Mouse (Mus musculus) midbrain, postnatal 0 days (tissue): ENCODE measurements at regions not wholly inside any gene's neighbourhood (a gene's known extent, or its start where the extent isn't known, plus 50 kb on each side); places are given as distances from the start of the nearest gene placed in this dataset.
"Not testable (repeated sequence)": the region's sequence is repeated elsewhere in the genome, so short reads cannot be mapped to it uniquely, and the experiment has no call there.

Source experiments
- ATAC-seq: fragments of 200-750 bp; cut with Nextera tagmentation; 2 replicates; pipeline ENCODE4 v1.8.0; 2017; ENCODE audit warnings: moderate number of reproducible peaks, mild to moderate bottlenecking, moderate TSS enrichment, moderate library complexity; ENCODE audit not compliant: low FRiP score
- DNase-seq: peaks from one replicate; pipeline ENCODE4 v3.0.0-alpha.2; 2015; ENCODE audit warnings: low spot score
- H3K27ac ChIP-seq: fragments of 300-500 bp; sonication (generic); 2 replicates; pipeline ENCODE4 v1.5.1; 2014; ENCODE audit warnings: low read depth, mild to moderate bottlenecking, low read length, mixed read lengths
- H3K27me3 ChIP-seq: fragments of 300-500 bp; sonication (generic); 2 replicates; pipeline ENCODE4 v1.6.1; 2014; ENCODE audit warnings: low read length, control low read depth, mixed read lengths; ENCODE audit not compliant: insufficient read depth
- H3K36me3 ChIP-seq: fragments of 300-500 bp; sonication (generic); 2 replicates; pipeline ENCODE4 v1.6.1; 2014; ENCODE audit warnings: low read length, control low read depth, mixed read lengths; ENCODE audit not compliant: insufficient read depth
- H3K4me1 ChIP-seq: fragments of 300-500 bp; sonication (generic); 2 replicates; pipeline ENCODE4 v1.6.1; 2014; ENCODE audit warnings: mild to moderate bottlenecking, control low read depth, antibody characterized with exemption, low read length, mixed read lengths; ENCODE audit not compliant: insufficient read depth
- H3K4me2 ChIP-seq: fragments of 300-500 bp; sonication (generic); 2 replicates; pipeline ENCODE4 v1.6.1; 2014; ENCODE audit warnings: low read depth, mild to moderate bottlenecking, low read length, mixed read lengths; ENCODE audit not compliant: poor library complexity, severe bottlenecking
- H3K4me3 ChIP-seq: fragments of 300-500 bp; sonication (generic); 2 replicates; pipeline ENCODE4 v1.5.1; 2014; ENCODE audit warnings: low read depth, mild to moderate bottlenecking, low read length, moderate library complexity
- H3K9ac ChIP-seq: fragments of 300-500 bp; sonication (generic); replicated peaks from 2 replicates; pipeline ENCODE4 v1.6.1; 2014; ENCODE audit warnings: mild to moderate bottlenecking, low read length, moderate library complexity, mixed read lengths; ENCODE audit not compliant: poor library complexity, severe bottlenecking
- H3K9me3 ChIP-seq: fragments of 300-500 bp; sonication (generic); 2 replicates; pipeline ENCODE4 v1.6.1; 2016; ENCODE audit warnings: low read length, control low read depth
- CTCF ChIP-seq: IDR thresholded peaks from 2 replicates; pipeline ENCODE4 v1.5.1; 2016; ENCODE audit warnings: antibody characterized with exemption, mild to moderate bottlenecking
- WGBS: fragments of 180-500 bp; shearing (Covaris S2); extraction: QIAGEN DNeasy Blood & Tissue Kit; methylation state at CpG from one replicate; pipeline ENCODE4 v1.1.7; 2014; 5-methylcytosine and 5-hydroxymethylcytosine counted together

- Histone ChIP-seq H3K4me3 (no peak overlapping the region), H3K36me3 (no peaks in the 10 kb centered on the region), H3K27me3 (no peaks in the 10 kb centered on the region), H3K27ac (no peak overlapping the region), H3K9ac (no peak overlapping the region), H3K4me1 (no peaks in the 10 kb centered on the region), H3K4me2 (no peak overlapping the region), H3K9me3 (no peaks in the 10 kb centered on the region)
- 85% methylated on average over 1 of the region's 1 CpGs for WGBS
- no peak for DNase-seq
- ATAC-seq = no peak
- TF ChIP-seq CTCF = no peak
Measured at GRCm38 (mm10) chr7:58442535-58443184, 213.3 kb upstream of the Atp10a start.

GRCm38 (mm10) chr7:58443297-58443696 is 212.7 kb upstream of the Atp10a start:
- Histone ChIP-seq H3K9ac (no peak overlapping the region), H3K4me1 (no peaks in the 10 kb centered on the region), H3K4me2 (no peak overlapping the region), H3K4me3 (no peak overlapping the region), H3K36me3 (no peaks in the 10 kb centered on the region), H3K27ac (no peak overlapping the region), H3K9me3 (no peaks in the 10 kb centered on the region), H3K27me3 (no peaks in the 10 kb centered on the region)
- ATAC-seq = no peak
- 84% methylated on average over 3 of the region's 3 CpGs for WGBS
- no peak for DNase-seq
- no peak for TF ChIP-seq CTCF

GRCm38 (mm10) chr7:58445781-58446180 is 210.2 kb upstream of the Atp10a start:
- H3K4me1 ChIP-seq = no peaks in the 10 kb centered on the region
- DNase-seq (no peak), ATAC-seq (no peak)
- TF ChIP-seq CTCF = no peak
- no peak overlapping the region for H3K27ac ChIP-seq
- H3K9ac ChIP-seq = no peak overlapping the region
- H3K9me3 ChIP-seq = no peaks in the 10 kb centered on the region
- H3K36me3 ChIP-seq = no peaks in the 10 kb centered on the region
- no peaks in the 10 kb centered on the region for H3K27me3 ChIP-seq
- 88% methylated on average over 1 of the region's 1 CpGs for WGBS
- H3K4me3 ChIP-seq = no peak overlapping the region
- no peak overlapping the region for H3K4me2 ChIP-seq

- H3K4me3 ChIP-seq = no peak overlapping the region
- no peak overlapping the region for H3K4me2 ChIP-seq
- no peaks in the 10 kb centered on the region for H3K36me3 ChIP-seq
- no peak for TF ChIP-seq CTCF
- no peaks in the 10 kb centered on the region for H3K27me3 ChIP-seq
- H3K9ac ChIP-seq = no peak overlapping the region
- H3K27ac ChIP-seq = no peak overlapping the region
- DNase-seq = no peak
- no peaks in the 10 kb centered on the region for H3K4me1 ChIP-seq
- no peak for ATAC-seq
- no peaks in the 10 kb centered on the region for H3K9me3 ChIP-seq
Measured at GRCm38 (mm10) chr7:58446261-58446660, 209.7 kb upstream of the Atp10a start.

- DNase-seq = no peak
- Histone ChIP-seq H3K4me1 (no peaks in the 10 kb centered on the region), H3K27ac (no peak overlapping the region), H3K36me3 (no peaks in the 10 kb centered on the region), H3K4me2 (no peak overlapping the region), H3K4me3 (no peak overlapping the region), H3K9me3 (no peaks in the 10 kb centered on the region), H3K27me3 (no peaks in the 10 kb centered on the region), H3K9ac (no peak overlapping the region)
- no peak for ATAC-seq
- WGBS = 73% methylated on average over 3 of the region's 3 CpGs
- no peak for TF ChIP-seq CTCF
Measured at GRCm38 (mm10) chr7:58448727-58449126, 207.2 kb upstream of the Atp10a start.

- Histone ChIP-seq H3K9ac (no peak overlapping the region), H3K4me3 (no peak overlapping the region), H3K27ac (no peak overlapping the region), H3K4me1 (no peaks in the 10 kb centered on the region), H3K27me3 (no peaks in the 10 kb centered on the region), H3K9me3 (no peaks in the 10 kb centered on the region), H3K36me3 (no peaks in the 10 kb centered on the region), H3K4me2 (no peak overlapping the region)
- TF ChIP-seq CTCF = no peak
- WGBS = 80% methylated on average over 1 of the region's 1 CpGs
- DNase-seq (no peak), ATAC-seq (no peak)
Measured at GRCm38 (mm10) chr7:58451981-58452380, 204.0 kb upstream of the Atp10a start.

GRCm38 (mm10) chr7:58458146-58458545 is 197.8 kb upstream of the Atp10a start:
- DNase-seq, H3K4me1 ChIP-seq, H3K9me3 ChIP-seq, H3K4me2 ChIP-seq, H3K36me3 ChIP-seq, H3K27me3 ChIP-seq, H3K27ac ChIP-seq, H3K4me3 ChIP-seq, H3K9ac ChIP-seq, ATAC-seq: not testable (repeated sequence)
- 92% methylated on average over 3 of the region's 3 CpGs for WGBS
